Mouse (Mus musculus) kidney, adult 2 months (tissue): Measurements from ENCODE around the gene Heatr4.

Experiments used
- CTCF ChIP-seq: fragments of 200-500 bp; conservative IDR thresholded peaks from 2 replicates; pipeline ENCODE4 v1.5.1; 2011; ENCODE audit warnings: low read depth, mild to moderate bottlenecking, control low read depth, low read length, moderate library complexity, mixed read lengths; ENCODE audit not compliant: insufficient read depth, insufficient read length
- POLR2A ChIP-seq: fragments of 200-500 bp; IDR thresholded peaks from one replicate; pipeline ENCODE4 v1.6.1; 2011; ENCODE audit warnings: low read depth, low read length, control low read depth

- TF ChIP-seq POLR2A (no peak), CTCF (no peak)
Observed at GRCm38 (mm10) chr12:84003866-84004265, 19.2 kb upstream of the Heatr4 start.
